Mouse (Mus musculus) gastrocnemius, postnatal 36 days (tissue): ENCODE data around the gene Zbtb32. TPM values are rescaled to one million over a fixed set of nuclear protein-coding genes. Genes with fewer than 3 reads are reported as not detected.

Experiments used
- DNase-seq, 2 experiments: peaks; one replicate each; pipeline ENCODE4 v3.0.0; 2022
- intact Hi-C: fragments of 180-260 bp; cut with DNase I; formaldehyde crosslinking; loops from one replicate; pipeline ENCODE4 v1.15.1; 2025
- microRNA-seq, 2 experiments: library from miRNA; unstranded; fragments of <30 nt; microRNA quantifications; one replicate each; pipeline ENCODE4 v1.2.0; 2021
- total RNA-seq, 2 experiments: library from RNA; stranded (reverse); gene quantifications; 2 replicates each; pipeline ENCODE4 v1.2.3; 2021

Gene Zbtb32
- total RNA-seq, 2 experiments from 2014 or later, result not detected

DNA sequence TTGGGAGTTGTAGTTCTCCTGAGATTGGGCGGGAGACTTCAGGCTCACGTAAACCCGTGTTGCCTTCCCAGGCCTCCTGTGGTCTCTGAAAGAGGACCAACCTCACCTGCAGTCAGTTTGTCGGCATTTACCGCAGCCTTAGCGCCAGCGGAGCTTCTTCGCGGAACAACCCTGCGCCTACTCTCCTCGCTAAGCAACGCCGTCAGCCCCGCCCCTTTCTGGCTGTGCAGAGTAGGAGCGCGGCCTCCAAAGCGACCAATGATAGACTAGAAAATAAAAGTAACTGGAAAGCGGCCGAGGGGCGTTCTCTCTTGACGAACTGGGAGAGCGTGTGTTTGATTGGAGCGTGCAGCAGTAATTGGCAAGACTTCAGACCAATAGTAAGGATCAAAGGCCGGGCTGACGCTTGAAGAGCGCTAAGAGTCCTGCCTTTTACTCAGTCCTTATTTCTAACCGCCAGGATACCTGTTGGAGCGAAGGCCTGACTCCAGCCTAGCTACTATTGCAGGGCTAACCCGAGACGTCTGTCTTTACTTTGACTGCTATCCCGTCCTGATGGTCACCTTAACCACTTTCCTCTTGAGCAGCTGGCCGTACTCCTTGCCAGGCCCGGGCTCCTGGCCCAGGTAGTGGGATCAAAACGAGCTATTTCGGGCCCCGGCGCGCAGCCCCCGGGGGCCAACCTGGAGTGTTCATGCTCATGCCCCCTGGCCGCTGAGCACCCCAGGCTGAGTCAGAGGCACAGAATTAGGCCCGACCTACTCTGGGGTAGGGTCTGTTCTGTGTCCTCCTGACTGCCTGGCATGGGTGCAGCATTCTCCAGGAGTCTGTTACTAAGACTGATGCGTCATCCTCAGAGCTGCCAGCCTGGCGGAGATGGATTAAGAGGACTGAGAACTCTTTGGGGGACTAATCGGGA lies 46.3 kb downstream of the Zbtb32 start, which contains the start of the genes Hspb6 and Proser3:
Gene Hspb6, plus strand, starts transcription at position 77 of the 919 bp plus-strand sequence.
Gene Proser3, minus strand, starts transcription at position 198 of the 919 bp plus-strand sequence.
- intact Hi-C loops, result no loop called here
- peak; percentile 93 to 95 for DNase-seq

- intact Hi-C loops, result no loop called here
- no peak for DNase-seq
Observed at GRCm38 (mm10) chr7:30551445-30552101, 47.1 kb downstream of the Zbtb32 start.

GRCm38 (mm10) chr7:30550603-30551002 lies 48.1 kb downstream of the Zbtb32 start:
- intact Hi-C loops, result no loop called here
- no peak for DNase-seq

DNA sequence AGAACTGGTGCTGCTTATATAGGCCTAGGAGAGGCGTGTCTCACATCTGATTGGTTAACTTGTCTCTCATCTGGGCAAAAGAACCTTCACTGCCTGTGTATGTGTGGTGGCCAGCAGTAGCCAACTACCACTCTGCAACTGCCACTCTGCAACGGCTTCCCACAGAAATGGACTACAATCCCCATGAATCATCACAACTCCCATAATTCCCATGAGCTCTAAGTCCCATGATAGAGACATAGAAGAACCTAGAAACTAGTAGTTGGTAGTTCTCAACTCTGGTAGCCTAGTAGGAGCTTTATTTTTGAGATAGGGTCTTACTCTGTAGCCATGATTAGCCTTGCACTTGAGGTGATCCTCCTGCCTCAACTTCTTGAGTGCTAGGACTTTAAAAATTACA lies 48.8 kb downstream of the Zbtb32 start:
- intact Hi-C loops, result no loop called here
- DNase-seq, result no peak

- intact Hi-C loops, result no loop called here
- DNase-seq, result no peak
Observed at GRCm38 (mm10) chr7:30544327-30544726, 54.4 kb downstream of the Zbtb32 start.

DNA sequence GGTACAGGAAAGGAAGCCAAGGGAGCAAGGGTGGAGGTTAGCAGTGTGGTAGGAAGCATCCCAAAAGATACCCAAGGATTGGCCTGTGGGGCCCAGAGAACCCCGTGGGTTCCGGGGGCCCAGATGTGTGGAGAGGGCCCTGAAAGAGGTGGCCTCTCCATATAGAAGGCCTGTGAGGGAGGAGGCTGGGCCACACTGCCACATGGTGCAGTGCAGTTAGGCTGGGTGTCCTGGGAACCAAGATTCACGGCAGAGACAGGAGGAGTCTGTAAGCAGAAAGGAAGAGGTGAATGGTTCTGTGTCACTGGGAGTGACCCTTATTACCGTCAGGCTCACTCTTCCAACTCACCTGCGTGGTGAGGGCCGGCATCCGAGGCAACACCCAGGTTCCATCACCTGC lies 58.1 kb downstream of the Zbtb32 start:
- DNase-seq, result no peak
- intact Hi-C loops, result no loop called here

Small RNA genes lying within 50 kb of the gene (microRNA-seq; reads per million reads assigned to microRNA genes)
- gene Gm38670 (1.1 to 1.5 reads per million in 2 experiments), gene Mir3569 (0 to 1.5 reads per million in 2 experiments)

Other genes starting within 250 kb of the Zbtb32 start
- gene Lrfn3, start 236.1 kb downstream of the Zbtb32 start, total RNA-seq, result 1 to 10 TPM; 2.9 to 3.2 TPM
- gene Tyrobp, start 185.1 kb downstream of the Zbtb32 start, total RNA-seq, result 1 to 10 TPM; 2.9 to 5.7 TPM
- under 1 TPM in 1 of 2 experiments, not detected in 1; 0.86 TPM for gene Hcst, start 179.1 kb downstream of the Zbtb32 start, total RNA-seq
- gene Nfkbid, start 177.2 kb downstream of the Zbtb32 start, total RNA-seq, result under 1 TPM; 0.12 to 0.20 TPM
- gene Aplp1, start 153.4 kb downstream of the Zbtb32 start, total RNA-seq, result 1 to 10 TPM in 1 of 2 experiments, under 1 TPM in 1; 0.62 to 1.0 TPM
- gene Kirrel2, start 141.2 kb downstream of the Zbtb32 start, total RNA-seq, result not detected
- not detected for gene Nphs1, start 140.6 kb downstream of the Zbtb32 start, total RNA-seq
- not detected for gene Prodh2, start 105.3 kb downstream of the Zbtb32 start, total RNA-seq
- gene Arhgap33, start 63.8 kb downstream of the Zbtb32 start, total RNA-seq, result 1 to 10 TPM in 1 of 2 experiments, under 1 TPM in 1; 0.49 to 1.0 TPM
- gene Hspb6, start 46.7 kb downstream of the Zbtb32 start, total RNA-seq, result 1,000 to 10,000 TPM; 1,132 to 1,502 TPM
- 1 to 10 TPM; 3.3 to 8.2 TPM for gene Proser3, start 46.6 kb downstream of the Zbtb32 start, total RNA-seq
- gene Lin37, start 39.1 kb downstream of the Zbtb32 start, total RNA-seq, result 10 to 100 TPM in 1 of 2 experiments, 1 to 10 TPM in 1; 9.6 to 12.4 TPM
- 10 to 100 TPM; 51.8 to 52.3 TPM for gene U2af1l4, start 35.6 kb downstream of the Zbtb32 start, total RNA-seq
- gene Gm49396, start 35.6 kb downstream of the Zbtb32 start, total RNA-seq, result 1 to 10 TPM; 1.8 TPM
- 10 to 100 TPM; 95.1 to 99.1 TPM for gene Psenen, start 35.3 kb downstream of the Zbtb32 start, total RNA-seq
- gene Igflr1, start 33.5 kb downstream of the Zbtb32 start, total RNA-seq, result under 1 TPM in 1 of 2 experiments, not detected in 1; 0.38 TPM
- 10 to 100 TPM; 13.4 to 16.0 TPM for gene Kmt2b, start 10.2 kb downstream of the Zbtb32 start, total RNA-seq
- gene Upk1a, start 13.9 kb upstream of the Zbtb32 start, total RNA-seq, result not detected
- 1,000 to 10,000 TPM; 1,738 to 1,902 TPM for gene Cox6b1, start 27.2 kb upstream of the Zbtb32 start, total RNA-seq
- gene Etv2, start 36.9 kb upstream of the Zbtb32 start, total RNA-seq, result not detected
- gene Rbm42, start 51.4 kb upstream of the Zbtb32 start, total RNA-seq, result 10 to 100 TPM; 35.7 to 38.1 TPM
- gene Haus5, start 66.1 kb upstream of the Zbtb32 start, total RNA-seq, result 1 to 10 TPM; 2.9 to 3.2 TPM
- 1 to 10 TPM; 2.5 to 2.7 TPM for gene Pmis2, start 72.7 kb upstream of the Zbtb32 start, total RNA-seq
- gene 2200002J24Rik, start 100.0 kb upstream of the Zbtb32 start, total RNA-seq, result not detected
- gene Atp4a, start 113.3 kb upstream of the Zbtb32 start, total RNA-seq, result under 1 TPM; 0.27 to 0.28 TPM
- gene Tmem147, start 130.6 kb upstream of the Zbtb32 start, total RNA-seq, result 100 to 1,000 TPM; 251 to 273 TPM
- not detected for gene Gapdhs, start 144.8 kb upstream of the Zbtb32 start, total RNA-seq
- 1 to 10 TPM; 1.7 to 3.9 TPM for gene Sbsn, start 152.6 kb upstream of the Zbtb32 start, total RNA-seq
- gene Dmkn, start 164.8 kb upstream of the Zbtb32 start, total RNA-seq, result under 1 TPM in 1 of 2 experiments, not detected in 1; 0.56 TPM
- not detected for gene Krtdap, start 189.0 kb upstream of the Zbtb32 start, total RNA-seq
- under 1 TPM in 1 of 2 experiments, not detected in 1; 0.35 TPM for gene Ffar2, start 224.9 kb upstream of the Zbtb32 start, total RNA-seq